Mouse (Mus musculus): ENCODE measurements at regions not wholly inside any gene's neighbourhood (a gene's known extent, or its start where the extent isn't known, plus 50 kb on each side); places are given as distances from the start of the nearest gene placed in this dataset.

DNA sequence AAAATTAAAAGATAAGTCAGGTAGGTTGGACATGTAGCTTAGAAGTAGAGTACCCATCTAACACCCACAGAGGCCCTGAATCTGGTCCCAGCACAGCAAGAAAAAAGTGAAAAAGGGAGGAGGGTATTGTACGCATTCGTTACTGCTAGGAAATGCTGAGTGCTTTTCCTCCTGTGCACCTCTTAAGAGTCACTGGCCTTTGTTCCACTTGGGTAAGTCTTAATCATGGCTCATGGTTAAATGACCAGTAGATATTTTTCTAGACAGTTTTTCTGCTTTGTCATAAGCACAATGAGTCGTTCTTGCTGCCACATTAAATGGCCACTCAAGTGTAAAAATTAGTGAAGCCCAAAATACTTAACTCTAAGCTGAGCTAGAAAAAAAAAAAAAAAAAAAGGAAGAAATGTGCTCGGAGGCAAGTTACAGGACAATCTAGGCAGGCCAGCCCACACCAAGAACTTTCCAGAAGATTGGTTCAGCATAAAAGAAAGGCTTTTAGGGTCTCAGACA is 86.0 kb upstream of the Ank start:
- DNase-seq (ENCODE audit: low read depth in 1 of 2, low spot score in 2 of 2), result no peak

DNA sequence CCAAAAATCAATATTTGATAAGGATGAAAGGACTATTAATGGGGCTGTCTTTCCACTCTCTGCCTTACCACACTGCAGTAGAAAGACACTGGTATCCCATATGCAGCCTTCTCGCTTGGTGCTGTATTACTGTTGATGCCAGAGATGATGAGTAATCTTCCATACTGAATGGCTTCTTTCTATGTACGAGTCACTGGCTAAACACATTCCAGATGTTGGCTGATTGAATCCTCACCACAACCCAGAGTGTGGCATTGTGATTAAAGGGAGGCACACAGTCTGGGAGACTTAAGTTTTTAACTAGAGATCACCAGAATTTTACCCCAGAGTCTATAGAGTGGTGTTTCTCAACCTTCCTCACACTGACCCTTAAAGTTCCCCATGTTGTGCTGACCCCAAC is 84.9 kb upstream of the Ank start:
- DNase-seq (ENCODE audit: low read depth in 1 of 2, low spot score in 2 of 2), result no peak

DNA sequence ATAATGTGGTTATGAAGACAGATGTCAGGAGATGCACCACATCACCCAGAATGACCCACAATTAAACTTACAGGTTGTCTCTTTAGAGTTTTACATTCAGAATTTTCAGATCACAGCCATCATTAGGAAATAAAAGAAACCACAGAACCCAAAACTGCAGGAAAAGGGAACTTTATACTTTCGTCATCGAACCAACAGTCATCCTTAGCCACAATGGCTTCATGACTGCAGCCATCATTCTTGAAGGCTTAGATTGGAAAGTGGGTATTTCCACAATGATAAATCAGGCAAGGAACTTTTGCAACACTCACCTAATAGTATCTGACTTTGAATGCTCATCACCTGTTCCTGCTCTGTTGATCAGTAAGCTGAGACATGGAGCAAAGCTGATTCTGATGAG is 75.9 kb upstream of the Ank start:
- DNase-seq (ENCODE audit: low read depth in 1 of 2, low spot score in 2 of 2), result no peak

DNA sequence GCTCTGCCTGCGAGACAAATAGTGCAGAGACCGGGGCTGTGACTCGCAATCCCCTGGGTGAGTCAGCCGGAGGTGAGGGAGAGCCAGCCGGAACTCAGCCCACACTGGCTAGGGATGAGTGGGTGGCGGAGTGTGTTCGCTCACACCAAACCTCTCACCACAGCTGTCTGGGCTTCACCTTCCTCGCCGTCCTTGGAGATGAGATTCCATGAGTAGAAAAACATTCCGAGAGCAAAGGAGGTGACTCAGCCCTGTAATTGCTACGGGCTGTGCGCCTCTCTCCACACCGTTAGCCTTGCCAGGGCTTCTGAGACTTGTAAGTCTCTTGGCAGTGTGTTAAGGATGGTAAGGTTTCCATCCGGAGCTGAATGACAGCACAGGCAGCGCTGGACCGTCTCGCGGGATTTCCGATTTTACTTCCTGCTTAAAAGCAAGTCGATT is 60.7 kb upstream of the Ank start:
- no peak for DNase-seq (ENCODE audit: low read depth in 1 of 2, low spot score in 2 of 2)

DNA sequence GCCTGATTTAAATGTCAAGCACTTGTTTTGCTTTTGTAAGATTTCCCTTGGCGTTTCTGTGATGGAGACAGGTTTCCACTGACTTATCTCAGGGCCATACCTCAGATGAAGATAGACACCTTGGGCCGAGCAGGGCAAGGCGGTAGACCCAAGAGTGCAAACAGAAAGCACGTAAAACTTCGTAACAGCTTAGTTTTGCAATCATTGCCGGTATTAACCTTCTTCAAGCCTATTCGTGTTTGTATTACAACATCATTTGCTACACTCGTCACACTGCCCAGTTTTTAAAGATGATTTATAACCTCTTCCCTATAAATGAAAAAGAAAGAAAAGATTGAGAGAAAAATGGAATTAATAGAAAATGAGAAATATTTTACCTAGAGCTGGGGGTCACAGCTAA is 56.6 kb upstream of the Ank start:
- no peak for DNase-seq (ENCODE audit: low read depth in 1 of 2, low spot score in 2 of 2)

DNA sequence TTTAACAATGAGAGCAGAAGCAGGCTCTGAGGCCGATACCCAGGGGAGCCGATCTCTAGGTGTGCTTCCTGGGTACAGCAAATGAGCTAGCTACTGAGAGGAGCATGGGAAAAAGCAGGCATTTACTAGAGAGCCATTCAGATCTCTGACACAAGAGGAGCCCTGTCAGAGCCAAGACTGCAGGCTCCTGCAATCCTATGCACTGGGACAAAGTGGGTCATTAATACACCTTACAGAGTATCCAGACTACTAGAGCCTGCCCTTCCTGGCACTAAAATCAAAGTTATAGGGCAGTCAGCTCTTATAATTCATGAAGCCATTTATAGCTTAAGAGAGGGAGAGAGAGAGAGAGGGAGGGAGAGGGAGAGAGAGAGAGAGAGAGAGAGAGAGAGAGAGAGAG is 54.2 kb upstream of the Ank start:
- no peak for DNase-seq (ENCODE audit: low read depth in 1 of 2, low spot score in 2 of 2)

DNA sequence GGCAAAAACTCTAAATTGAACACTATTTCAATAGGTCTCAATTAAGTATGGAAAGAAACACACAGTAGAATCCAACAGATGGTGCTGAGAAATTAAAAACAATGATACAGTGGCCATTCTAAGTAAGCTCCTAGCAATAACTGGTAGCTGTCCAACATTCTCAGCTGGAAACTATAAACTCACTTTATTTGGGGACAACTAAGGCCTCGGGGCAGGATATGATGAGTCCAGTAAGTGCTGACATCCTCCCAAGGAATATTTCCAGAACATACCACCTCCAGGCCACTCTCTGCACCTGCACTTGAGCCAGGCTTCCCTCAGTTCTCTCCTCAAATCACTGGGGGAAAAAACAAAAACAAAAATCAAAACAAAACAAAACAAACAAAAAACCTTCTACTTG is 53.7 kb upstream of the Ank start:
- no peak for DNase-seq (ENCODE audit: low read depth in 1 of 2, low spot score in 2 of 2)

DNA sequence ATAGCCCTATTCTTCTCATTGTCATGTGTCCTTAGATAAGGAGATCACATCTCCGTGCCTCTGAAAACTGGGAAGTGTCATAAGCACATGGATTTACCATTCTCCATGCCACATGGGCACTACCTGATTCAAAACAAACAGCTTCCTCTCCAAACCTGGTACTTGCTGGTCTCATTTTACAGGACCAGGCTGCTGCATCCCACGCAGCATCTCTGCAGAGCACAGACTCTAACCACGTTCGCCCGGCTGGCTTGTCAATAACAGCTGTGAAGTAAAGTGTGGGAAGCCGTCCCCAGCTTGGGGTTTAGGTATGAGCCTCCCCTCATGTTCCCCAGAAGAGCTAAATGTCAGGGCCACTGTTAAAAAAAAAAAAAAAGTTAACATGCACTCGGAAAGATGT is 53.0 kb upstream of the Ank start:
- DNase-seq (ENCODE audit: low read depth in 1 of 2, low spot score in 2 of 2), result no peak

DNA sequence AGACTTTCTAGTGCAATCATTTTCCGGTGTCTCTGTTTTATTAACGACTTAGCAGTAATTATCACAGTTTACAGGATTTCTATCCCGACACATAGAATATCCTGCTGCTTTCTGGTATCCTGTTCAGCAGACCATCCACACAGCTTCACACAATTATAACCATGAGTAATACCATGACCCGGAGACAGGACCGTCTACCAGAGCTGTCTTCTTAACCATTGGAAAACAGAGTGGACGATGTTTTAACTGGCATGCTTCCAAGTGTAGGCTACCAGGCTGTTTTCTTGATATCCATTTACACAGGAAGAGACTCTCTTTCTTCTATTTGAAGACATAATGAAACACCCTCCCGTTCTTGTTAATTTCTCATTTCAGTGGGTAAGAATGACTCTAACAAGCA is 51.7 kb upstream of the Ank start:
- no peak for DNase-seq (ENCODE audit: low read depth in 1 of 2, low spot score in 2 of 2)

Data from monocyte, adult 2 months (primary cell).